Mouse (Mus musculus): ENCODE data around the gene Smco2. TPM values are rescaled to one million over a fixed set of nuclear protein-coding genes. Genes with fewer than 3 reads are reported as not detected.

Gene Smco2
- polyA plus RNA-seq, 1 experiment from 2014 or later = not detected

Other genes starting within 250 kb of the Smco2 start
- 156 and 157 TPM in 2 replicates for gene Med21, start 207.6 kb upstream of the Smco2 start, polyA plus RNA-seq (2015; fragmentation: Nextera tagmentation; extraction: Ambion mirVana)
- 28.2 and 29.9 TPM in 2 replicates for gene Tm7sf3, start 207.3 kb upstream of the Smco2 start, polyA plus RNA-seq (2015; fragmentation: Nextera tagmentation; extraction: Ambion mirVana)
- gene Stk38l, start 125.1 kb upstream of the Smco2 start, polyA plus RNA-seq (2015; fragmentation: Nextera tagmentation; extraction: Ambion mirVana) = 14.8 and 15.5 TPM in 2 replicates
- 5.3 and 5.6 TPM in 2 replicates for gene Arntl2, start 54.0 kb upstream of the Smco2 start, polyA plus RNA-seq (2015; fragmentation: Nextera tagmentation; extraction: Ambion mirVana)
- gene Ppfibp1, start 38.4 kb downstream of the Smco2 start, polyA plus RNA-seq (2015; fragmentation: Nextera tagmentation; extraction: Ambion mirVana) = 45.9 and 52.3 TPM in 2 replicates
- gene 1700034J05Rik, start 104.3 kb downstream of the Smco2 start, polyA plus RNA-seq (2015; fragmentation: Nextera tagmentation; extraction: Ambion mirVana) = 0.10 and 0.16 TPM in 2 replicates
- 0.47 and 1.2 TPM in 2 replicates for gene Rep15, start 182.5 kb downstream of the Smco2 start, polyA plus RNA-seq (2015; fragmentation: Nextera tagmentation; extraction: Ambion mirVana)
- 102 and 103 TPM in 2 replicates for gene Mrps35, start 192.7 kb downstream of the Smco2 start, polyA plus RNA-seq (2015; fragmentation: Nextera tagmentation; extraction: Ambion mirVana)
- 6.9 and 8.4 TPM in 2 replicates for gene Mansc4, start 236.9 kb downstream of the Smco2 start, polyA plus RNA-seq (2015; fragmentation: Nextera tagmentation; extraction: Ambion mirVana)
- 8.4 and 8.9 TPM in 2 replicates for gene Klhl42, start 241.3 kb downstream of the Smco2 start, polyA plus RNA-seq (2015; fragmentation: Nextera tagmentation; extraction: Ambion mirVana)

All from lung, embryonic 15.5 days (tissue).